In the genomic region with DNA sequence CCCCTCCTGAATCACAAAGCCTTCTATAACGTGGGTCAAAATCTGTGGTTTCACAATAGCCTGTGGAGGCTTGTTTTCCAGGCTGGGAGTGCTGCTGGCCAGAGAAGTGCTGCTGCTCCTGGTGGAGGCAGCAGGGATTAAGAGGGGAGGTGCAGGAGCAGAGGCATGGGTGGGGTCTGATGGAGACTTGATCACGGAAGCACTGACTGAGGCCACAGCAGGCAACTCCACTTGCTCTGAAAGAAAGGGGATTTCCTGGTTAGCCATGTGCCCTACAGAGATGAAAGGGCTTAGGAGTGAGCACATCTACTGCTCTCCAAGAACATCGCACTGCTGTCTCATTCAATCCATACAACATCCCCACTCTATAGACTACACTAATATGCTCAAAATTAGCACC, we compare ENCODE assay signal across 13 mouse cellular contexts. TPM values are rescaled to one million over a fixed set of nuclear protein-coding genes. Genes with fewer than 3 reads are reported as not detected.
DNase-seq lines count a peak whose midpoint lies in the region; ATAC-seq lines count a peak whose summit lies in the region.
"Had no signal": no experiment of that assay in that cellular context is flagged by ENCODE, and none has a peak within 500 bp of the region (broad histone marks: within the 10 kb centered on the region; RNA-seq: fewer than 3 reads in every experiment).

No protein-coding gene starts in this region.

- no peak overlapping the region for H3K27ac ChIP-seq in kidney, embryonic 16.5 days (ENCODE audit: low read length)
- H3K27ac ChIP-seq: limb, embryonic 13.5 days; midbrain, embryonic 12.5 days had no signal

- no peak overlapping the region for H3K4me3 ChIP-seq in kidney, embryonic 16.5 days (ENCODE audit: low read length)
- H3K4me3 ChIP-seq: limb, embryonic 13.5 days; midbrain, embryonic 12.5 days had no signal

- no peak overlapping the region for H3K4me2 ChIP-seq in kidney, embryonic 16.5 days (replicated peaks; ENCODE audit: low read depth, low read length)
- H3K4me2 ChIP-seq: limb, embryonic 13.5 days; midbrain, embryonic 12.5 days had no signal

- WGBS in kidney, embryonic 16.5 days, result 58% methylated on average over 3 of the region's 3 CpGs

- H3K36me3 ChIP-seq in kidney, embryonic 16.5 days (ENCODE audit: insufficient read depth, low read length), result peaks cover 31% of the 10 kb centered on the region

- no peaks in the 10 kb centered on the region for H3K4me1 ChIP-seq in kidney, embryonic 16.5 days (ENCODE audit: insufficient read depth, low read length)
- H3K4me1 ChIP-seq: limb, embryonic 13.5 days; midbrain, embryonic 12.5 days had no signal

- DNase-seq in kidney, adult 9 months, result peak; percentile 11
- DNase-seq in WW6 (ENCODE audit: low read depth, low spot score), result peak; percentile 65
- DNase-seq in induced T-regulatory cell, adult 2 months (ENCODE audit: low read depth), result peak; percentile 73
- no peak for DNase-seq in frontal cortex, adult 2 months (ENCODE audit: extremely low spot score in 1 of 2, low spot score in 1 of 2)
- no peak for DNase-seq in adrenal gland, postnatal 4 days (ENCODE audit: low spot score in 2 of 2)
- DNase-seq: cerebellum, adult 8-10 months; kidney, adult 11 months; lung, postnatal 14 days; right cerebral cortex, postnatal 4 days had no signal

- H3K27me3 ChIP-seq in kidney, embryonic 16.5 days (ENCODE audit: insufficient read depth, low read length), result no peaks in the 10 kb centered on the region
- H3K27me3 ChIP-seq: limb, embryonic 13.5 days; midbrain, embryonic 12.5 days had no signal

- no peak overlapping the region for H3K9ac ChIP-seq in kidney, embryonic 16.5 days (replicated peaks; ENCODE audit: low read length)
- H3K9ac ChIP-seq: limb, embryonic 13.5 days; midbrain, embryonic 12.5 days had no signal

- H3K9me3 ChIP-seq in kidney, embryonic 16.5 days (ENCODE audit: low read length), result no peaks in the 10 kb centered on the region
- H3K9me3 ChIP-seq: limb, embryonic 13.5 days; midbrain, embryonic 12.5 days had no signal

- ATAC-seq in kidney, embryonic 16.5 days (ENCODE audit: low FRiP score, low TSS enrichment), result no peak
- peak; percentile 97 for ATAC-seq in CD4-positive, CD25-positive, alpha-beta regulatory T cell, adult 4 months

RNA-seq across cellular contexts. Expression of gene Phc3, which starts 39.4 kb away (rescaled TPM):
- polyA plus RNA-seq in kidney, embryonic 16.5 days (2015; fragmentation: Nextera tagmentation; extraction: Ambion mirVana), result 5.1 and 6.8 TPM in 2 replicates
- polyA plus RNA-seq in CD4-positive, CD25-positive, alpha-beta regulatory T cell, adult 4 months (2017; shearing (Covaris generic)), result 10 to 100 TPM; 50.6 to 58.6 TPM
- 22.5 and 23.5 TPM in 2 replicates for polyA plus RNA-seq in frontal cortex, adult 2 months (2012; rRNA removed)
- total RNA-seq in adrenal gland, postnatal 4 days (2021), result 10 to 100 TPM; 32.8 to 35.0 TPM

Comparison
In these comparisons a context has a peak if more than half of its experiments do, and no peak if none do; other contexts are left out.
1. DNase-seq: peak in kidney, adult 9 months (single experiment), WW6 (single experiment) and induced T-regulatory cell, adult 2 months (single experiment); none in frontal cortex, adult 2 months (0 of 2) and adrenal gland, postnatal 4 days (0 of 2).